Mouse (Mus musculus): ENCODE data around the gene Rgma. TPM values are rescaled to one million over a fixed set of nuclear protein-coding genes. Genes with fewer than 3 reads are reported as not detected.

The Rgma gene
- polyA plus RNA-seq, 1 experiment = 5.5 TPM

- no peak overlapping the region for H3K27ac ChIP-seq (ENCODE audit: insufficient read depth, low read length)
- H3K4me1 ChIP-seq (ENCODE audit: control insufficient read depth, insufficient read depth, low read length) = no peaks in the 10 kb centered on the region
Observed at GRCm38 (mm10) chr7:73330754-73331153, 44.6 kb upstream of the Rgma start.

GRCm38 (mm10) chr7:73331645-73332044 is 43.7 kb upstream of the Rgma start:
- H3K9ac ChIP-seq (ENCODE audit: low read depth, poor library complexity, severe bottlenecking) = no peak overlapping the region
- no peaks in the 10 kb centered on the region for H3K4me1 ChIP-seq (ENCODE audit: control insufficient read depth, insufficient read depth, low read length)
- no peak overlapping the region for H3K27ac ChIP-seq (ENCODE audit: insufficient read depth, low read length)
- H3K4me3 ChIP-seq (ENCODE audit: low read depth, low read length) = no peak overlapping the region
- H3K36me3 ChIP-seq (ENCODE audit: control insufficient read depth, insufficient read depth, low read length, poor library complexity, severe bottlenecking) = no peaks in the 10 kb centered on the region
- no peaks in the 10 kb centered on the region for H3K9me3 ChIP-seq (replicated peaks; ENCODE audit: control insufficient read depth, insufficient read depth, low read length, poor library complexity, severe bottlenecking)
- TF ChIP-seq POLR2A (IDR thresholded peaks at IDR 0.05; ENCODE audit: insufficient read depth, low read length) = no peak
- no peak for TF ChIP-seq CTCF (IDR thresholded peaks at IDR 0.05; ENCODE audit: low read depth, low read length)
- TF ChIP-seq EP300 (IDR thresholded peaks at IDR 0.05; ENCODE audit: insufficient read depth, low read depth, low read length) = no peak
- no peaks in the 10 kb centered on the region for H3K27me3 ChIP-seq (ENCODE audit: control insufficient read depth, insufficient read depth, low read length, poor library complexity, severe bottlenecking)

More at GRCm38 (mm10) chr7:73330754-73331153, 44.6 kb upstream of the Rgma start:
- Histone ChIP-seq H3K27me3 (ENCODE audit: control insufficient read depth, insufficient read depth, low read length, poor library complexity, severe bottlenecking) (no peaks in the 10 kb centered on the region), H3K36me3 (ENCODE audit: control insufficient read depth, insufficient read depth, low read length, poor library complexity, severe bottlenecking) (no peaks in the 10 kb centered on the region), H3K9me3 (replicated peaks; ENCODE audit: control insufficient read depth, insufficient read depth, low read length, poor library complexity, severe bottlenecking) (no peaks in the 10 kb centered on the region), H3K9ac (ENCODE audit: low read depth, poor library complexity, severe bottlenecking) (no peak overlapping the region), H3K4me3 (ENCODE audit: low read depth, low read length) (no peak overlapping the region)
- TF ChIP-seq CTCF (IDR thresholded peaks at IDR 0.05; ENCODE audit: low read depth, low read length) (no peak), POLR2A (IDR thresholded peaks at IDR 0.05; ENCODE audit: insufficient read depth, low read length) (no peak), EP300 (IDR thresholded peaks at IDR 0.05; ENCODE audit: insufficient read depth, low read depth, low read length) (no peak)

- H3K4me3 ChIP-seq (ENCODE audit: low read depth, low read length) = no peak overlapping the region
- no peak overlapping the region for H3K27ac ChIP-seq (ENCODE audit: insufficient read depth, low read length)
- H3K4me1 ChIP-seq (ENCODE audit: control insufficient read depth, insufficient read depth, low read length) = no peaks in the 10 kb centered on the region
- TF ChIP-seq POLR2A (IDR thresholded peaks at IDR 0.05; ENCODE audit: insufficient read depth, low read length) (no peak), EP300 (IDR thresholded peaks at IDR 0.05; ENCODE audit: insufficient read depth, low read depth, low read length) (no peak), CTCF (IDR thresholded peaks at IDR 0.05; ENCODE audit: low read depth, low read length) (no peak)
- H3K36me3 ChIP-seq (ENCODE audit: control insufficient read depth, insufficient read depth, low read length, poor library complexity, severe bottlenecking) = no peaks in the 10 kb centered on the region
- no peaks in the 10 kb centered on the region for H3K9me3 ChIP-seq (replicated peaks; ENCODE audit: control insufficient read depth, insufficient read depth, low read length, poor library complexity, severe bottlenecking)
- H3K9ac ChIP-seq (ENCODE audit: low read depth, poor library complexity, severe bottlenecking) = no peak overlapping the region
- no peaks in the 10 kb centered on the region for H3K27me3 ChIP-seq (ENCODE audit: control insufficient read depth, insufficient read depth, low read length, poor library complexity, severe bottlenecking)
Observed at GRCm38 (mm10) chr7:73333398-73333988, 41.8 kb upstream of the Rgma start.

- no peaks in the 10 kb centered on the region for H3K36me3 ChIP-seq (ENCODE audit: control insufficient read depth, insufficient read depth, low read length, poor library complexity, severe bottlenecking)
- H3K9me3 ChIP-seq (replicated peaks; ENCODE audit: control insufficient read depth, insufficient read depth, low read length, poor library complexity, severe bottlenecking) = no peaks in the 10 kb centered on the region
- no peak overlapping the region for H3K27ac ChIP-seq (ENCODE audit: insufficient read depth, low read length)
- no peak overlapping the region for H3K9ac ChIP-seq (ENCODE audit: low read depth, poor library complexity, severe bottlenecking)
- H3K27me3 ChIP-seq (ENCODE audit: control insufficient read depth, insufficient read depth, low read length, poor library complexity, severe bottlenecking) = no peaks in the 10 kb centered on the region
- TF ChIP-seq EP300 (IDR thresholded peaks at IDR 0.05; ENCODE audit: insufficient read depth, low read depth, low read length) = no peak
- no peak for TF ChIP-seq CTCF (IDR thresholded peaks at IDR 0.05; ENCODE audit: low read depth, low read length)
- no peak for TF ChIP-seq POLR2A (IDR thresholded peaks at IDR 0.05; ENCODE audit: insufficient read depth, low read length)
- no peak overlapping the region for H3K4me3 ChIP-seq (ENCODE audit: low read depth, low read length)
- no peaks in the 10 kb centered on the region for H3K4me1 ChIP-seq (ENCODE audit: control insufficient read depth, insufficient read depth, low read length)
Observed at GRCm38 (mm10) chr7:73334883-73335282, 40.4 kb upstream of the Rgma start.

- no peaks in the 10 kb centered on the region for H3K36me3 ChIP-seq (ENCODE audit: control insufficient read depth, insufficient read depth, low read length, poor library complexity, severe bottlenecking)
- no peaks in the 10 kb centered on the region for H3K9me3 ChIP-seq (replicated peaks; ENCODE audit: control insufficient read depth, insufficient read depth, low read length, poor library complexity, severe bottlenecking)
- H3K4me1 ChIP-seq (ENCODE audit: control insufficient read depth, insufficient read depth, low read length) = no peaks in the 10 kb centered on the region
- H3K4me3 ChIP-seq (ENCODE audit: low read depth, low read length) = no peak overlapping the region
- H3K27me3 ChIP-seq (ENCODE audit: control insufficient read depth, insufficient read depth, low read length, poor library complexity, severe bottlenecking) = no peaks in the 10 kb centered on the region
- no peak overlapping the region for H3K9ac ChIP-seq (ENCODE audit: low read depth, poor library complexity, severe bottlenecking)
- H3K27ac ChIP-seq (ENCODE audit: insufficient read depth, low read length) = no peak overlapping the region
- no peak for TF ChIP-seq POLR2A (IDR thresholded peaks at IDR 0.05; ENCODE audit: insufficient read depth, low read length)
- TF ChIP-seq CTCF (IDR thresholded peaks at IDR 0.05; ENCODE audit: low read depth, low read length) = no peak
- no peak for TF ChIP-seq EP300 (IDR thresholded peaks at IDR 0.05; ENCODE audit: insufficient read depth, low read depth, low read length)
Observed at GRCm38 (mm10) chr7:73336380-73336779, 38.9 kb upstream of the Rgma start.

- H3K4me3 ChIP-seq (ENCODE audit: low read depth, low read length) = no peak overlapping the region
- no peak for TF ChIP-seq POLR2A (IDR thresholded peaks at IDR 0.05; ENCODE audit: insufficient read depth, low read length)
- no peak for TF ChIP-seq EP300 (IDR thresholded peaks at IDR 0.05; ENCODE audit: insufficient read depth, low read depth, low read length)
- no peak for TF ChIP-seq CTCF (IDR thresholded peaks at IDR 0.05; ENCODE audit: low read depth, low read length)
- no peaks in the 10 kb centered on the region for H3K9me3 ChIP-seq (replicated peaks; ENCODE audit: control insufficient read depth, insufficient read depth, low read length, poor library complexity, severe bottlenecking)
- H3K9ac ChIP-seq (ENCODE audit: low read depth, poor library complexity, severe bottlenecking) = no peak overlapping the region
- no peak overlapping the region for H3K27ac ChIP-seq (ENCODE audit: insufficient read depth, low read length)
- no peaks in the 10 kb centered on the region for H3K36me3 ChIP-seq (ENCODE audit: control insufficient read depth, insufficient read depth, low read length, poor library complexity, severe bottlenecking)
- no peaks in the 10 kb centered on the region for H3K27me3 ChIP-seq (ENCODE audit: control insufficient read depth, insufficient read depth, low read length, poor library complexity, severe bottlenecking)
- no peaks in the 10 kb centered on the region for H3K4me1 ChIP-seq (ENCODE audit: control insufficient read depth, insufficient read depth, low read length)
Observed at GRCm38 (mm10) chr7:73338353-73338752, 37.0 kb upstream of the Rgma start.
